Mouse (Mus musculus) myocyte (in vitro differentiated cells): ENCODE results near the gene Olfr1564.
"Not testable (repeated sequence)": the region's sequence is repeated elsewhere in the genome, so short reads cannot be mapped to it uniquely, and the experiment has no call there.

Experiments
- CEBPB ChIP-seq: IDR thresholded peaks from 2 replicates; pipeline ENCODE4 v1.6.1; 2011; ENCODE audit warnings: mild to moderate bottlenecking, moderate library complexity; ENCODE audit not compliant: poor library complexity, insufficient read depth, severe bottlenecking
- MAX ChIP-seq: IDR thresholded peaks from one replicate; pipeline ENCODE4 v1.6.1; 2011; ENCODE audit warnings: low read depth, mild to moderate bottlenecking, control low read depth
- MYOD1 ChIP-seq, 3 experiments: IDR thresholded peaks; one replicate each; pipeline ENCODE4 v1.6.1; 2011; ENCODE audit warnings: control low read depth in 2 of 3, low read depth in 2 of 3, mild to moderate bottlenecking in 2 of 3, moderate library complexity in 1 of 3; ENCODE audit not compliant: insufficient read length in 2 of 3, control insufficient read depth in 1 of 3
- MYOG ChIP-seq, 3 experiments: IDR thresholded peaks; one replicate each; pipeline ENCODE4 v1.6.1; 2011; ENCODE audit warnings: control low read depth in 2 of 3, low read depth in 2 of 3, mild to moderate bottlenecking in 2 of 3; ENCODE audit not compliant: insufficient read length in 2 of 3, control insufficient read depth in 1 of 3, insufficient read depth in 1 of 3
- POLR2A ChIP-seq: IDR thresholded peaks from one replicate; pipeline ENCODE4 v1.6.1; 2011; ENCODE audit warnings: low read depth, mild to moderate bottlenecking, control low read depth, moderate library complexity; ENCODE audit not compliant: insufficient read length
- TCF12 ChIP-seq: IDR thresholded peaks from one replicate; pipeline ENCODE4 v1.6.1; 2011; ENCODE audit warnings: mild to moderate bottlenecking, control low read depth; ENCODE audit not compliant: poor library complexity, insufficient read depth, severe bottlenecking
- USF1 ChIP-seq: IDR thresholded peaks from one replicate; pipeline ENCODE4 v1.6.1; 2011; ENCODE audit warnings: low read depth, mild to moderate bottlenecking, control low read depth, moderate library complexity

DNA sequence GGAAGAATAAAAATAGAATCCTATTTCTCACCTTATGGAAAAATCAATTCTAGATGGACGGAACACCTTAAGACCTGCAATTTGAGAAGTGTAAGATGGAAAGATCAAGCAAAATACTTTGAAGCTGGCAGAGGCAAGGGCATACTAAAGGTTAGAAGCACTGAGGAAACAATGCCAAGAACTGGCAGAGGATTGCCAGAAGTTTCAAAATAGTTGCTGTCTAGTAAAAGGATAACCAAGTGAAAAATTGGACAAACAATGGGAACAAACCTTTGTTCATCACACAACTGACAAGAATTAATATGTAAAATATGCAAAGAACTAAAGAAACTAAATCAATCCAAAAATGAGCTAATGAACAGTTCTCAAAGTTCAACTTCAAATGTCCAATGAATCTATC, 15.2 kb upstream of the Olfr1564 start:
- not testable (repeated sequence) for TF ChIP-seq TCF12; MYOG (IDR thresholded peaks at IDR 0.05; ENCODE audit: control insufficient read depth in 1 of 3, insufficient read depth in 1 of 3, insufficient read length in 2 of 3, low read depth in 2 of 3); POLR2A; MYOD1 (IDR thresholded peaks at IDR 0.05; ENCODE audit: control insufficient read depth in 1 of 3, insufficient read length in 2 of 3, low read depth in 2 of 3); MAX; USF1; CEBPB
